Mouse (Mus musculus): ENCODE measurements around the gene Timp2. TPM values are rescaled to one million over a fixed set of nuclear protein-coding genes. Genes with fewer than 3 reads are reported as not detected.
"Not testable (repeated sequence)": the region's sequence is repeated elsewhere in the genome, so short reads cannot be mapped to it uniquely, and the experiment has no call there.

Timp2 gene
- polyA plus RNA-seq, 1 experiment from 2014 or later: 87.7 TPM

DNA sequence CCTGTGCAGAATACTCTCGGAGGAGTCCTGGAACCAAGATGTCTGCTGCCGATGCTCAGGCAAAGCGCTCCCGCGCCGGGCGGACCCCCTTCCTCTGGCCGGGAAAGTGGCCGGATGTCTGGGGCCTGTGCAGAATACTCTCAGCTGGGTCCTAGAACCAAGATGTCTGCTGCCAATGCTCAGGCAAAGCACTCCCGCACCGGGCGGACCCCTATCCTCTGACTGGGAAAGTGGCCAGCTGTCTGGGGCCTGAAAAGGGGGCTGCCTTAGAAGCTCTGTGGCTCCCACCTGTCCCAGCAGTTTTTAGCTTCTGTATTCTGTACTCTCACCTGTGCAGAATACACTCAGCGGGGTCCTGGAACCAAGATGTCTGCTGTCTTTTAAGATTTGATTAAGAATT, 32.3 kb upstream of the Timp2 start:
- 91% methylated on average over 13 of the region's 13 CpGs for WGBS
- not testable (repeated sequence) for ATAC-seq (replicated peaks; ENCODE audit: low FRiP score)

GRCm38 (mm10) chr11:118379251-118380009, 23.9 kb upstream of the Timp2 start:
- no peak overlapping the region for H3K4me3 ChIP-seq (replicated peaks)
- WGBS: 44% methylated on average over 11 of the region's 11 CpGs
- H3K9me3 ChIP-seq (replicated peaks): no peaks in the 10 kb centered on the region
- H3K4me2 ChIP-seq: no peak overlapping the region
- peaks cover 12% of the 10 kb centered on the region for H3K4me1 ChIP-seq
- no peak overlapping the region for H3K27ac ChIP-seq
- no peaks in the 10 kb centered on the region for H3K27me3 ChIP-seq
- peak; percentile 33; the same call in 1 of the 2 replicates for ATAC-seq (replicated peaks; ENCODE audit: low FRiP score)
- no peaks in the 10 kb centered on the region for H3K36me3 ChIP-seq
- no peak overlapping the region for H3K9ac ChIP-seq

More for the DNA sequence above, 32.3 kb upstream of the Timp2 start:
- H3K4me2 ChIP-seq; H3K27me3 ChIP-seq; H3K4me1 ChIP-seq; H3K9me3 ChIP-seq (replicated peaks); H3K27ac ChIP-seq; H3K4me3 ChIP-seq (replicated peaks); H3K36me3 ChIP-seq; H3K9ac ChIP-seq: not testable (repeated sequence)

DNA sequence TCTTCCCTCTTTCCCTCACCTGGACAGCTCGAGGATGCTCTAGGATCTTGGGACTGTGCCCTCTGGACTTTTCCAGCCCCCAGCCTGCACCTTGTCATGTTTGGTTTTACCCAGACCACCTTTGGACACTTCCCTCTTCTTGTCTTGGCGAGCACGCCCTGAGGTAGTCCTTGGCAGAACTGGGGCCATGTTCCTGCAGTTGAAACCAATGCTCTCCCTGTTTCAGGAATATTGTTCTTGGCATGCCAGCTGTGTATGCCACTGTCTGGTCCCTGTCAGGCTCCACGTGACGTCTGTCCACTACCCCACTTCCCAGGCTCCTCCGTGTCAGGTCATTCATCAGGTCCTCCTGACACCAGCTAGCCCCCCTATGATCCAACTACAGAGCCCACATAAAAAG, 23.1 kb upstream of the Timp2 start:
- Histone ChIP-seq H3K4me1 (peaks cover 18% of the 10 kb centered on the region), H3K9ac (no peak overlapping the region), H3K27me3 (no peaks in the 10 kb centered on the region), H3K4me3 (replicated peaks) (no peak overlapping the region), H3K4me2 (no peak overlapping the region), H3K27ac (no peak overlapping the region), H3K36me3 (no peaks in the 10 kb centered on the region), H3K9me3 (replicated peaks) (no peaks in the 10 kb centered on the region)
- 79% methylated on average over 6 of the region's 6 CpGs for WGBS
- ATAC-seq (replicated peaks; ENCODE audit: low FRiP score): no peak

GRCm38 (mm10) chr11:118376323-118376722, 20.8 kb upstream of the Timp2 start:
- not testable (repeated sequence) for ATAC-seq (replicated peaks; ENCODE audit: low FRiP score)

GRCm38 (mm10) chr11:118375881-118376280, 20.3 kb upstream of the Timp2 start:
- H3K9ac ChIP-seq: no peak overlapping the region
- no peak for ATAC-seq (replicated peaks; ENCODE audit: low FRiP score)
- no peak overlapping the region for H3K4me2 ChIP-seq
- WGBS: 43% methylated on average over 5 of the region's 5 CpGs
- H3K4me3 ChIP-seq (replicated peaks): no peak overlapping the region
- no peaks in the 10 kb centered on the region for H3K27me3 ChIP-seq
- H3K36me3 ChIP-seq: no peaks in the 10 kb centered on the region
- H3K9me3 ChIP-seq (replicated peaks): no peaks in the 10 kb centered on the region
- H3K4me1 ChIP-seq: peaks cover 18% of the 10 kb centered on the region
- H3K27ac ChIP-seq: no peak overlapping the region

More at GRCm38 (mm10) chr11:118376323-118376722, 20.8 kb upstream of the Timp2 start:
- peaks cover 18% of the 10 kb centered on the region for H3K4me1 ChIP-seq
- H3K9me3 ChIP-seq (replicated peaks); H3K36me3 ChIP-seq; H3K27me3 ChIP-seq; H3K4me3 ChIP-seq (replicated peaks); H3K9ac ChIP-seq; H3K27ac ChIP-seq; H3K4me2 ChIP-seq: not testable (repeated sequence)

- Histone ChIP-seq H3K4me2 (no peak overlapping the region), H3K27me3 (no peaks in the 10 kb centered on the region), H3K9me3 (replicated peaks) (no peaks in the 10 kb centered on the region), H3K27ac (no peak overlapping the region), H3K4me1 (peaks cover 18% of the 10 kb centered on the region), H3K36me3 (no peaks in the 10 kb centered on the region), H3K9ac (no peak overlapping the region), H3K4me3 (replicated peaks) (no peak overlapping the region)
- 75% methylated on average over 8 of the region's 8 CpGs for WGBS
- ATAC-seq (replicated peaks; ENCODE audit: low FRiP score): no peak
Measured at GRCm38 (mm10) chr11:118375461-118375860, 19.9 kb upstream of the Timp2 start.

- H3K4me2 ChIP-seq: no peak overlapping the region
- H3K27ac ChIP-seq: no peak overlapping the region
- no peak overlapping the region for H3K4me3 ChIP-seq (replicated peaks)
- ATAC-seq (replicated peaks; ENCODE audit: low FRiP score): 0 out of 2 replicates have a peak, but pooled peaks have one; percentile 12
- no peaks in the 10 kb centered on the region for H3K27me3 ChIP-seq
- no peaks in the 10 kb centered on the region for H3K9me3 ChIP-seq (replicated peaks)
- H3K9ac ChIP-seq: no peak overlapping the region
- no peaks in the 10 kb centered on the region for H3K36me3 ChIP-seq
- peaks cover 18% of the 10 kb centered on the region for H3K4me1 ChIP-seq
Measured at GRCm38 (mm10) chr11:118375006-118375405, 19.5 kb upstream of the Timp2 start.

- H3K4me2 ChIP-seq: no peak overlapping the region
- no peak for ATAC-seq (replicated peaks; ENCODE audit: low FRiP score)
- no peak overlapping the region for H3K9ac ChIP-seq
- no peaks in the 10 kb centered on the region for H3K27me3 ChIP-seq
- H3K27ac ChIP-seq: no peak overlapping the region
- peaks cover 17% of the 10 kb centered on the region for H3K4me1 ChIP-seq
- no peaks in the 10 kb centered on the region for H3K9me3 ChIP-seq (replicated peaks)
- no peaks in the 10 kb centered on the region for H3K36me3 ChIP-seq
- WGBS: 67% methylated on average over 5 of the region's 5 CpGs
- H3K4me3 ChIP-seq (replicated peaks): no peak overlapping the region
Measured at GRCm38 (mm10) chr11:118374506-118374905, 19.0 kb upstream of the Timp2 start.

DNA sequence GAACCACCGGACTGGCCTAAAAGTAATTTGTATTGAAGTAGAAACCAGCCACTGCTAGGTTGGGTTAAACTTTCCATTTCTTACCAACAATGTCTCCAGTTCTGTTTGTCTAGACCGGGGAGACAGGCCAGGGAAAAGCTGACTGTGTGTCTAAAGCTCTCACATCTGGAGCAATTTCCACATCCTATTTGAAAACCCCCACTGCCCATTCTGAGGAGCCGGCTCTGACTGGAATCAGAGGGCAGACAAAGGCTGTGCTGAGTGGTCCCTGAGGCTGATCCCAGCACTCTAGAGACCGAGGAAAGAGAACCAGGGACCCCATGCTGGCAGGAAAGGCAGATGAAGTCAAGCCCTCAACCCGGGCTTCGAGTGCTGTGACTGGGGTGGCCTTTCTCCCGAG, 17.1 kb upstream of the Timp2 start:
- Histone ChIP-seq H3K4me3 (replicated peaks) (no peak overlapping the region), H3K4me1 (peaks cover 14% of the 10 kb centered on the region), H3K27me3 (no peaks in the 10 kb centered on the region), H3K4me2 (no peak overlapping the region), H3K9me3 (replicated peaks) (no peaks in the 10 kb centered on the region), H3K9ac (no peak overlapping the region), H3K27ac (no peak overlapping the region), H3K36me3 (no peaks in the 10 kb centered on the region)
- no peak for ATAC-seq (replicated peaks; ENCODE audit: low FRiP score)
- WGBS: 67% methylated on average over 7 of the region's 7 CpGs

GRCm38 (mm10) chr11:118371876-118372275, 16.3 kb upstream of the Timp2 start:
- Histone ChIP-seq H3K4me2 (no peak overlapping the region), H3K27ac (no peak overlapping the region), H3K27me3 (no peaks in the 10 kb centered on the region), H3K4me3 (replicated peaks) (no peak overlapping the region), H3K4me1 (peaks cover 14% of the 10 kb centered on the region), H3K9ac (no peak overlapping the region), H3K36me3 (no peaks in the 10 kb centered on the region), H3K9me3 (replicated peaks) (no peaks in the 10 kb centered on the region)
- no peak for ATAC-seq (replicated peaks; ENCODE audit: low FRiP score)
- 85% methylated on average over 7 of the region's 7 CpGs for WGBS

GRCm38 (mm10) chr11:118369657-118370056, 14.1 kb upstream of the Timp2 start:
- H3K27ac ChIP-seq: no peak overlapping the region
- no peak overlapping the region for H3K4me2 ChIP-seq
- ATAC-seq (replicated peaks; ENCODE audit: low FRiP score): no peak
- WGBS: 74% methylated on average over 8 of the region's 8 CpGs
- H3K9me3 ChIP-seq (replicated peaks): no peaks in the 10 kb centered on the region
- no peak overlapping the region for H3K4me3 ChIP-seq (replicated peaks)
- H3K9ac ChIP-seq: no peak overlapping the region
- peaks cover 18% of the 10 kb centered on the region for H3K4me1 ChIP-seq
- H3K27me3 ChIP-seq: no peaks in the 10 kb centered on the region
- H3K36me3 ChIP-seq: no peaks in the 10 kb centered on the region

GRCm38 (mm10) chr11:118369251-118369650, 13.7 kb upstream of the Timp2 start:
- peaks cover 20% of the 10 kb centered on the region for H3K4me1 ChIP-seq
- H3K27me3 ChIP-seq: no peaks in the 10 kb centered on the region
- no peak overlapping the region for H3K27ac ChIP-seq
- no peaks in the 10 kb centered on the region for H3K9me3 ChIP-seq (replicated peaks)
- 87% methylated on average over 5 of the region's 5 CpGs for WGBS
- H3K4me3 ChIP-seq (replicated peaks): no peak overlapping the region
- H3K9ac ChIP-seq: no peak overlapping the region
- H3K4me2 ChIP-seq: no peak overlapping the region
- no peak for ATAC-seq (replicated peaks; ENCODE audit: low FRiP score)
- H3K36me3 ChIP-seq: no peaks in the 10 kb centered on the region

DNA sequence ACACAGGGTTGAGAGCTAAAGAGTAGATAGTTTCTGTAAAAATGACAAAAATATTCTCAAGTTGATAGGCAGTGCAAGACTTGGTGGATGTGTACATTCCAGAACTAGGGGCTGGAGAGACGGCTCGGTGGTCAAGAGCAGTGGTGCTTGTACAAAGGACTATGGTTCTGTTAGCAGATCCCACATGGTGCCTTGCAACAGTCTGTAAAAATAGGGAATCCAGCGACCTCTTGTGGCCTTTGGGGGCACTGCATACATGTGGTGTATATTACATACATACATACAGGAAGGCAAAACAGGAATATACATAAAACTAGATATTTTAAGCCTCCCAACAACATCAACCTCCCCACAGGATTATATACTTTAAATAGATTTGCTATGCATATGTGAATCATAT, 12.8 kb upstream of the Timp2 start:
- Histone ChIP-seq H3K27ac (no peak overlapping the region), H3K9ac (no peak overlapping the region), H3K36me3 (no peaks in the 10 kb centered on the region), H3K4me1 (peaks cover 25% of the 10 kb centered on the region), H3K9me3 (replicated peaks) (no peaks in the 10 kb centered on the region), H3K27me3 (no peaks in the 10 kb centered on the region), H3K4me2 (no peak overlapping the region), H3K4me3 (replicated peaks) (no peak overlapping the region)
- WGBS: 61% methylated on average over 3 of the region's 3 CpGs
- no peak for ATAC-seq (replicated peaks; ENCODE audit: low FRiP score)
